Mouse (Mus musculus) midbrain, embryonic 10.5 days (tissue): ENCODE results near the gene Gm6370. TPM values are rescaled to one million over a fixed set of nuclear protein-coding genes. Genes with fewer than 3 reads are reported as not detected.
"Not testable (repeated sequence)": the region's sequence is repeated elsewhere in the genome, so short reads cannot be mapped to it uniquely, and the experiment has no call there.

Experiments
- DNase-seq: peaks from one replicate; pipeline ENCODE4 v3.0.0-alpha.2; 2017; ENCODE audit warnings: low spot score
- H3K27ac ChIP-seq: fragments of 300-500 bp; sonication (generic); replicated peaks from 2 replicates; pipeline ENCODE4 v1.5.1; 2016; ENCODE audit warnings: mild to moderate bottlenecking
- H3K27me3 ChIP-seq: fragments of 300-500 bp; sonication (generic); 2 replicates; pipeline ENCODE4 v1.6.1; 2016; ENCODE audit warnings: low read depth, mild to moderate bottlenecking; ENCODE audit not compliant: poor library complexity, severe bottlenecking
- H3K36me3 ChIP-seq: fragments of 300-500 bp; sonication (generic); 2 replicates; pipeline ENCODE4 v1.6.1; 2016; ENCODE audit warnings: mild to moderate bottlenecking, moderate library complexity
- H3K4me1 ChIP-seq: fragments of 300-500 bp; sonication (generic); 2 replicates; pipeline ENCODE4 v1.6.1; 2016
- H3K4me3 ChIP-seq: fragments of 300-500 bp; sonication (generic); 2 replicates; pipeline ENCODE4 v1.5.1; 2016; ENCODE audit warnings: mild to moderate bottlenecking, moderate library complexity
- H3K9me3 ChIP-seq: fragments of 300-500 bp; sonication (generic); replicated peaks from 2 replicates; pipeline ENCODE4 v1.6.1; 2016; ENCODE audit warnings: mild to moderate bottlenecking
- WGBS: fragments of 180-500 bp; shearing (Covaris S2); methylation state at CpG from one replicate; pipeline ENCODE4 v1.1.7; 2016; 5-methylcytosine and 5-hydroxymethylcytosine counted together
- polyA plus RNA-seq: library from polyadenylated mRNA; unstranded; fragments of >200 nt; fragmentation: Nextera tagmentation; extraction: Ambion mirVana; gene quantifications from 2 replicates; pipeline ENCODE4 v1.2.1, GENCODE M21; 2016

Gm6370 gene
- polyA plus RNA-seq, 1 experiment from 2014 or later: not detected

DNA sequence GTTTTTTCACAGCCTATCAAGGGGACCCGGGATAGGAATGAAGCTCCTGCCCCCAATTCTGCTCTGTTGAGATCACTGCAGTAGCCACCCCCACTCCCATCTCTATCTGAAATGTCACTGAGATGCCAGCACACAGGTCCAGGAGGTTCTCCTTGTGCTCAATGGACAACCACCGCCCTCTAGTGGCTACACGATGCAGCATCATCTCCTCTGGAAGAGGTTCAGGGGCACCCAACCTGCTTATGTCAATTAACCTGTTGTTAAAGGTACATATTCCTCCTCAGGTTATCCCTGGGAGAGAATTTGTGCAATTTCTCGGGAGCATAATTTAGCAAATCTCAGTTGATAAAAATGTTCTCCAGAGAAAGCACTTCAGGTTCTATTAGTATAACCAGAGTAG is 2.2 kb upstream of the Gm6370 start:
- H3K27me3 ChIP-seq, H3K4me3 ChIP-seq, H3K27ac ChIP-seq, DNase-seq, H3K36me3 ChIP-seq, H3K9me3 ChIP-seq, H3K4me1 ChIP-seq: not testable (repeated sequence)
- WGBS: 13% methylated on average over 3 of the region's 4 CpGs

- H3K36me3 ChIP-seq: not testable (repeated sequence)
- no CpG with 5 or more reads among the region's 5 CpGs for WGBS
Observed at GRCm38 (mm10) chr5:146502099-146502498, 10.9 kb downstream of the Gm6370 start, which contains the start of gene 4930449I24Rik. Gene 4930449I24Rik (plus strand): TSS chr5:146502399.

DNA sequence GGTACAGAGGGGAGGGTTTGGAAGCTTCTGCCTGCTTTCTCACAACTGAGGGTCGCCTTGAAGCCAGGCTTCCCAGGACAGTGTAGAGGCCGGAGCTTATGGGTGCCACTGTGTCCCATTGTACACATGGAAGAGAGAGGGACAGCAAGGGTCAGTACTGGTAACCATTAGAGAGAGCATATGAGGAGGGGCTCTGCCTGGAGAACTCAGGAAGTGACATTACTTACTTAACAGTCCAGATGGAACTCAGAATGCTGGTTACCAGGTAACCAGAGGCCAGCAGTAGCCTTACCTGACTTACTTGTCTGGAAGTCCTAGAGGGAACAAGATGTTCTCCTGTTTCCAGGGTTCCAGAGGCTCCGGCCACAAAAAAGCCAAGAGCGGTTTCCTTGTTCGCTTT is 22.7 kb downstream of the Gm6370 start, which contains the start of gene Gm3402:
TSS of gene Gm3402 (plus strand) at position 301 of the 400 bp plus-strand sequence.
- not testable (repeated sequence) for DNase-seq, H3K27me3 ChIP-seq, H3K36me3 ChIP-seq, H3K4me1 ChIP-seq, H3K4me3 ChIP-seq, H3K27ac ChIP-seq, H3K9me3 ChIP-seq
- WGBS: 100% methylated on average over 1 of the region's 5 CpGs

More at GRCm38 (mm10) chr5:146502099-146502498, 10.9 kb downstream of the Gm6370 start, which contains the start of gene 4930449I24Rik:
- H3K27me3 ChIP-seq, H3K9me3 ChIP-seq, DNase-seq, H3K4me1 ChIP-seq, H3K4me3 ChIP-seq, H3K27ac ChIP-seq: not testable (repeated sequence)

DNA sequence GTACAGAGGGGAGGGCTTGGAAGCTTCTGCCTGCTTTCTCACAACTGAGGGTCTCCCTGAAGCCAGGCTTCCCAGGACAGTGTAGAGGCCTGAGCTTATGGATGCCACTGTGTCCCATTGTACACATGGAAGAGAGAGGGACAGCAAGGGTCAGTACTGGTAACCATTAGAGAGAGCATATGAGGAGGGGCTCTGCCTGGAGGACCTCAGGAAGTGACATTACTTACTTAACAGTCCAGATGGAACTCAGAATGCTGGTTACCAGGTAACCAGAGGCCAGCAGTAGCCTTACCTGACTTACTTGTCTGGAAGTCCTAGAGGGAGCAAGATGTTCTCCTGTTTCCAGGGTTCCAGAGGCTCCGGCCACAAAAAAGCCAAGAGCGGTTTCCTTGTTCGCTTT is 34.3 kb downstream of the Gm6370 start, which contains the start of gene Gm3404:
TSS of gene Gm3404 (plus strand) at position 301 of the 400 bp plus-strand sequence.
- not testable (repeated sequence) for H3K27ac ChIP-seq, H3K27me3 ChIP-seq, H3K9me3 ChIP-seq, H3K36me3 ChIP-seq, H3K4me3 ChIP-seq, H3K4me1 ChIP-seq, DNase-seq
- 100% methylated on average over 3 of the region's 3 CpGs for WGBS

DNA sequence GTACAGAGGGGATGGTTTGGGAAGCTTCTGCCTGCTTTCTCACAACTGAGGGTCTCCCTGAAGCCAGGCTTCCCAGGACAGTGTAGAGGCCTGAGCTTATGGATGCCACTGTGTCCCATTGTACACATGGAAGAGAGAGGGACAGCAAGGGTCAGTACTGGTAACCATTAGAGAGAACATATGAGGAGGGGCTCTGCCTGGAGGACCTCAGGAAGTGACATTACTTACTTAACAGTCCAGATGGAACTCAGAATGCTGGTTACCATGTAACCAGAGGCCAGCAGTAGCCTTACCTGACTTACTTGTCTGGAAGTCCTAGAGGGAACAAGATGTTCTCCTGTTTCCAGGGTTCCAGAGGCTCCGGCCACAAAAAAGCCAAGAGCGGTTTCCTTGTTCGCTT is 46.2 kb downstream of the Gm6370 start, which contains the start of gene Gm3409:
TSS of gene Gm3409 (plus strand) at position 301 of the 400 bp plus-strand sequence.
- H3K9me3 ChIP-seq, H3K27ac ChIP-seq, H3K4me1 ChIP-seq, H3K27me3 ChIP-seq, DNase-seq, H3K4me3 ChIP-seq, H3K36me3 ChIP-seq: not testable (repeated sequence)
- WGBS: 97% methylated on average over 3 of the region's 3 CpGs

Other genes starting within 250 kb of the Gm6370 start
- gene Wasf3, start 106.4 kb upstream of the Gm6370 start, polyA plus RNA-seq: 10.9 and 11.7 TPM in 2 replicates
- gene Gm6408, start 9.4 kb upstream of the Gm6370 start, polyA plus RNA-seq: not detected in 2 replicates
- gene 4930449I24Rik, start 11.0 kb downstream of the Gm6370 start, polyA plus RNA-seq: not detected in 2 replicates
- gene Gm3402, start 22.8 kb downstream of the Gm6370 start, polyA plus RNA-seq: not detected in 2 replicates
- gene Gm3404, start 34.4 kb downstream of the Gm6370 start, polyA plus RNA-seq: not detected in 2 replicates
- gene Gm3409, start 46.3 kb downstream of the Gm6370 start, polyA plus RNA-seq: not detected in 2 replicates
- not detected in 2 replicates for gene Gm3415, start 64.8 kb downstream of the Gm6370 start, polyA plus RNA-seq
- gene Gpr12, start 93.9 kb downstream of the Gm6370 start, polyA plus RNA-seq: 0.12 and 0.20 TPM in 2 replicates